Mouse (Mus musculus): Measurements from ENCODE around the gene Ets1.

Ets1 gene

DNA sequence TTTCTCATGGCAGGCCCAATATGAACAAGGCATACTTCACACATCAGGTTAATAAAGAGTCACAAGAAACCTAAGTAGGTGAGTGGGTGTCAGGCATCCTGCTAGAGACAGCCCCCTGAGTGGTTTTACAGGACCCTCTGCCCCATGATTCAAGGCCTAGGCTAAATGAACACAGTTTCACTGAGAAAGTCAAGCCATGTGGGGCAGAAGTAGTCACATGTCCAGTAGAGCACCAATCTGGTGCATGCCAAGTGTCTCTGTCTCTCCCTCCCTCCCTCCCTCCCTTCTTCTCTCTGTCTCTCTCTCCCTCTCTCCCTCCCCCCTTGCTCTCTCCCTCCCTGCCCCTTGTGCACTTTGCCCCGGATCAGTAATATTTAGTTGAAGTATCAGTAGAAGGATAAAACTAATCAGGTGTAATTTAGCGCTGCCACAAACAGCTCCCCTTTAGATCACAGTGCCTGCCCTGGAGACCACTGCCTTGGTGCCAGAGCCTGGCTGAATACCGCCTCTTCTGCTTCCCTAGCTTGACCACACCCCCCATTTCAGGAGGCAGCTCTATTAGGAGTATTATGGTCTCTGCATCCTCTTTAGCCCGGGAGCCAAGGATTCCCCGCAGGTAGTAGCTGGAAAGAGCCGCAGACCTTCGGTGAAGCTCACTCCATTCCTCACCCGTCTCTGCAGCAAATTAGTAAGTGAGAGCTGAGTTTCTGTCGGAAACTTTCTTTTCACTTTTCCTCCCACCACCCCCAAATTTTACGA, at the start of gene Ets1:
TSS of gene Ets1 (plus strand) at position 595 of the 759 bp plus-strand sequence.
- DNase-seq, result no peak

DNA sequence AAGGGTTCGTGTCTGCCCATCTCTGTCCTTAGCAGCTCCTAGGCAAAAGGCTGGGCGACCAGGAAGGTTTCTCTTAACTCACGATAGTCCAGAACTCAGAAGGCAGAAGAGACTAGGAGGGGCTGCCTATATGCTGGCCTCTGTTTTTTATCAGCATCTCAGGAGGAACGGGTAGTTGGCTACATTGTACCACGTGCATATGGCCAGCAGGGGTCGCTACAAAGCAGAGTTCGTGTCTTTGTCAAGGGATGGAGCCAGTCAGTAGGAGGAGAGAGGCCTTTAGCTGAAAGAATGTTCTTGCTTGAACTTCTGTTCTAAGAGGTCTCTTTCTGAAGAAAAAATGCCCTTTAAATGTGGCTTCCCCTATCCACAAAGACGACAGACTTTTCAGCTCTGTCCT, 46.1 kb upstream of the Ets1 start:
- peak; percentile 93 for DNase-seq

DNA sequence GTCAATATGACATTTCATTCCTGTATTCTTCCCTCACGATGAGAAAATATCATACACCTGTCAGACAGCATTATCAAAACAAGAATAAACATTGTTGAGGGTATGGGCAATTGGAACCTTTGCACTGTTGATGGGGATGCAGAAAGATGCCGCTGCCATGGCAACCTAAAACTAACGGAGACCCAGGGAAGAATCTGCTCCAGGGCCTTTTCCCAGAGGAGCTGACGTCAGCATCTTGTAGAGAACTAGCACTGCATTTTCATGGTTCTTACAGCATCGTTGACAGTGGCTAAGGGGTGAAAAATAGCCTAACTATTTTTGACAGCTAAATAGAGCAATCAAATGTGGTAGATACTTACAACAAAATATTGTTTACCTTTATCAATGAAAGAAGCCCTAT, 45.5 kb upstream of the Ets1 start:
- DNase-seq, result no peak

DNA sequence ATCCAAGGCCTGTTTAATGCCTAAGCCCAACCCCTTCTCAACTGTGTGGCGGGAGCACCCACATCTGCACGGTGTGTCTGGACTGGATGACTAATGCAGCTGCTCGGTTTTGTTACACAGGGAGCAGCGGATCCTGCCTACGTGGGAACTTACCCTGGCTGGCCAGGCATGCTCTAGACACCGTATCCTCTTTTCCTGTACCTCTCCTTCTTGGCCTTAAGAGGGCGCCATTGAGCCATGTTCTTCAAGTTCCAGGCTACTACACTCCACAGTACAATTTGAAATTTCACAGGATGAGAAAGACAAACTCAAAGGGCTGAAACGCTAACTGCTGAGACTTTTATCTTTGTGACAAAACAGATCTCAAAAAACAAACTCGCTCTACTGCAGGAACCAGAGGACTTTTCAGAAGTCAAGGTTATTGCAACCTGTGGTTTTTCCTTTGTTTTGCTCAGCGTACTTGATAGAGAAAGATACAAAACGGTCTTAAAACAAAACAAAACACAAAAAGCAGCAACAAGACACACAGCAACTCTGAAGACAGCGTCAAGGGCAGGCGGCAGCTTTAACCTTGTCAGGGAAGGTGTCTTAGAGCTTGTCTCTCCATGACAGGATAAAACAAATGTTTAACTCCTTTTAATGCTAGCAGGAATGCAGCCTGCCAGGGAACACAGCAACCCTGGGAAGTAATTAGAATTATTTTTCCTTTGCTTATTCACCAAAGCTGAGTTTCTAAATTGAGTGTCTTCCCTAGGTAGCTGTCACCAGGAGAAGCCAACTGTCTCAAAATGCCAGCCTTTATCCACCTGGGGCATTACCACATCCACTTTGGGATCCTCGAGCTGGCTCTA, 44.1 kb upstream of the Ets1 start:
- peak; percentile 82 for DNase-seq

DNA sequence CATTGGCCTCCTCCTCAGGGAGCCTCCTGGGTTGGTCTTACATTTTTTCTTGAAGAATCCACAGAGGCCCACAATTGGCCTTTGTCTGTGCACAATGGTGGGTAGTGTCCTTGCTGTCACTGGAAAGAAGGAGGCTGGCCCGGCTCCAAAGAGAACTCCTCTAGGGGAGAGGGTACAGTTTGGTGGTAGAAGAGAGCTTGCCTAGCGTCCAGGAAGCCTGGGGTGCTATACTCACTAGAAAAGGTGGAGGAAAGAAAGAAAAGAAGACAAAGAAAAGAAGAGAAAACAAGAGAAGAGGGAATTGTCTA, 43.5 kb upstream of the Ets1 start:
- DNase-seq, result peak; percentile 45

DNA sequence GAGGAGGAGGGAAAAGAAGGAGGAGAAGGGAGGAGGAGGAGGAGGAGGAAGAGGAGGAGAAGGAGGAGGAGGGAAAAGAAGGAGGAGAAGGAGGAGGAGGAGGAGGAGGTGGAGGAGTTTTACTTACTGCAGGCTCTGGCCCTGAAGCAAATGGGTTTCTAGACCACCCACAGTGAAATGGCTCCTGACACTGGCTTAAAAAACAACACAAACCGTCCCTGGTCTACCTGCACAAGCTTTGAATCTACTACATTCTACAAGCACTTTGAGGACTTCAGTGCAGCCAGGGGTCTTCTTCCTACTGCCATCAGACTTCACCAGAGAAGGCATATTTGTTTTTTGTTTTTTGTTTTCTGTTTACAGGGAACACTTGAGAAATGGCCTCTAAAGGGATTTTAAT, 42.2 kb upstream of the Ets1 start:
- DNase-seq, result no peak

DNA sequence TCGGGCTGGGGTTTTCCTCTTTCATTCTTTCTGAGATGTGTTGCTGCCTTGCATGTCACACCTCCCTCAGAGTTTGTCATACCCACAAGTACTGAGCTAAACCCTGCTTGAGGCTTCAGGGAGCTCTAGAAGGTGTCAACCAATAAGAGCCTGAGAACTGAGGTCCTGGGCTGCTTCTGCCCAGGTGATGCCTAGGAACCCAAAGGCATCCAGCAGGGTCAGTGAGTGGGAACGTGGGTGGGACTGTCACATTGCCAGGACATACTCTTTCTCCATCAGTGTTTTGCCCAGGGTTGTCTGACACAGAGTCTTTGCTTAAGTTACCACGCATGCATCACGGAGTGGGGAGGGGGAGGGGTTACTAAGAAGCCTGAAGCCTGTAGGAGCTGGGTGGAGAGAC, 41.7 kb upstream of the Ets1 start:
- peak; percentile 55 for DNase-seq

DNA sequence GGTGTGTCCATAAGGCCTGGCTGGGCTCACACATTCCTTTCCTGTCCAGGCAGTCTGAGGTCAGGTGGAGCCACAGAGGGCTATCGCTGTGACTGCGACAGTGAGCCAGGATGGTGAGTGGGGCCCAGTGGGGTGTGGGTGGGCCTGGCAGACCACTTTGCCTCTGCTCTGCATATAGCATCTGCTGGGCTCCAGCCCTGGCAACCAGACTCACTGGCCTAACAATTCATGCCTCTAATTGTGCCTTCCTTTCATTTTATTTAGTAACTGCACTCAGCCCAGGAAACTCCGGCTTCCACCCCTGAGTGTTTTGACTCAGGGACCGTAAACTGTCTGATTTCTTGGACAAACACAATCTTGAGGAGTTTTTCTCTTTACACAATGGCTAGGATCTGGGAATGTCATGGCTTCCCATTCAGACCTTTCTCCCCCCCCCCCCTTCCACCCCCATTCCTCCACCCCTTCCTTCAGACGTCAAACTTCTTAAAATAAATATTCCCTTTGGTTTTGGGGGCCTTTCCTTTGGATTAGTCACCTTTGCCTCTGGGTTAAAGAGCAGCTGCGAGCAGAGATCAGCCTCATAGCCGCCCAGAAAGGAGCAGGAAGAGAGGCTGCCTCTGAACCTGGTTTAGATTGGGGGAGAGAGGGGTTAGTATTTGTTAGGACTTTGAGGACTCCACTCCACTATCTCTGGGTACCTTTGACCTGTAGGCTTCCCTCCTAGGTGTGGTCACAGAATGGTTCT, 40.8 kb upstream of the Ets1 start:
- DNase-seq, result no peak

DNA sequence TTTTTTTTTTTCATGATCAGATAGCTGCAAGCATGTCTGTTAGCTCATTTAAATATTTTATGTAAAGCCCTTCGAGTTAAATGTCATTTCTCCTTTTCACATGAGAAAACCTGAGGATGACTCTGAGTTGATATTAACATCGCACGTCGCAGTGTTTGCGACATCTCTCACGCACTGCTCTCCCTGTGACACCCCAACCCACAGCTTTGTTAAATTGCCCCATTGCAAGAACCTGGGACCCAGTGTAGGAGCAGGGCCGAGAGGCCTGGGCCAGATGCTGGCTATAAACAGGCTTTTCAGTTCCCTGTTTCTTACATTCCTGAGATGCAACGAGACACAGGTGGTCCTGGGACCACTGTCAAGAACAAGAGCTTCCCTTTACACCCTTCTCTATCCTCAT, 39.7 kb upstream of the Ets1 start:
- DNase-seq, result no peak

DNA sequence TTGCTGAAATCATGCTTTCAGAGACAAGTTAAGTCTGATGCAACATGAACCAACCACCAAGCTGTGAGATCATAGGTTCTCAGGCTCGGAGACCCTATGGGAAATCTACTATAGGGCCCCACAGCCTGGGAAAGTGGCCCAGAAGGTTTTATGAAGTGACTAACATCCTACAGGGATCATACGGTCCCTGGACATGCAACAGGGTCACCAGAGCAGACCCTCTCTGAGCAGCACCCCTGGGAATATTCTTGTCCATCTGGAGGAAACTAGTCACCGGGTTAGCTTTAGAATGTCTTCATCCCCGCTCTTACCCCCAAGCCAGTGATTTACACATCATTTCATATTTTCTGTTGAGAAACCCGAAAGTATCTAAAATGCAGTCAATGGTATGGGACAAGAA, 34.1 kb upstream of the Ets1 start:
- no peak for DNase-seq

DNA sequence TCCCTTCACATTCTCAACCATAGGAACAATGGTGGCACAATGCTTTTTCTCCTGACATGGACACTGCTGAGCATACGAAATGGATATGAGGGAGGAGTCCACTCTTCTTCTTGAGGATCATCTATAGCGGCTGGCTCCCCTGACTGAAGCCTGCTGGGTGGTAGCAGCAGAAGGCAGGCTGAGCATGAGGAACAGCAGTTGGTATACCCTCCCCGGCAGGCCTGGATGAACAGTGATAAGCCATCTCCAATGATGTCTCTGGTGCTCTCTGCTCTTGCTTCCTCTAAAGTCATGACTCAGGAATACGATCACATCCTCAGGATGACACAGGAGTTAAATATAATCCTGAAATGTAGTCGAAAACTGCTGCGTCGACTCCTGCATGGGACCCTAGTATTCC, 32.9 kb upstream of the Ets1 start:
- DNase-seq, result no peak

DNA sequence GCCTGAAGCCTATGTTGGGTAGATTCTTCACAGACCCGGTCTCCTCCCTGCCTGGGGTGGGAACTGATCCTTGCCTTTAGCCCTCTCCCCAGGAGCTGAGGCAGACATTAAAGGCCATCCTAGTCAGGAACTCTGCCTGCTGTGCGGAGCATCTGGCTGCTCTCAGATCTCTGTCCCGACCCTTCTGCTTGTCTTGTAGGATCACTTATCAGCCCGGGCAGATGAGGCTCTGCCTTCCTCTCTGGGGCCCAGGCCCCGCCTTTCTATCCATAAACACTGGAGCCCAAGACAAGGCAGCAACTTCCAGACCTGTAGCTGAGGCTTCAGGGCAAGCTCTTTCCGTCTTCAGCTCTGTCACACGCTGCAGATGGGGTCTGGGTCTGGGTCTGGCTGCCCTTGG, 28.8 kb upstream of the Ets1 start:
- no peak for DNase-seq

DNA sequence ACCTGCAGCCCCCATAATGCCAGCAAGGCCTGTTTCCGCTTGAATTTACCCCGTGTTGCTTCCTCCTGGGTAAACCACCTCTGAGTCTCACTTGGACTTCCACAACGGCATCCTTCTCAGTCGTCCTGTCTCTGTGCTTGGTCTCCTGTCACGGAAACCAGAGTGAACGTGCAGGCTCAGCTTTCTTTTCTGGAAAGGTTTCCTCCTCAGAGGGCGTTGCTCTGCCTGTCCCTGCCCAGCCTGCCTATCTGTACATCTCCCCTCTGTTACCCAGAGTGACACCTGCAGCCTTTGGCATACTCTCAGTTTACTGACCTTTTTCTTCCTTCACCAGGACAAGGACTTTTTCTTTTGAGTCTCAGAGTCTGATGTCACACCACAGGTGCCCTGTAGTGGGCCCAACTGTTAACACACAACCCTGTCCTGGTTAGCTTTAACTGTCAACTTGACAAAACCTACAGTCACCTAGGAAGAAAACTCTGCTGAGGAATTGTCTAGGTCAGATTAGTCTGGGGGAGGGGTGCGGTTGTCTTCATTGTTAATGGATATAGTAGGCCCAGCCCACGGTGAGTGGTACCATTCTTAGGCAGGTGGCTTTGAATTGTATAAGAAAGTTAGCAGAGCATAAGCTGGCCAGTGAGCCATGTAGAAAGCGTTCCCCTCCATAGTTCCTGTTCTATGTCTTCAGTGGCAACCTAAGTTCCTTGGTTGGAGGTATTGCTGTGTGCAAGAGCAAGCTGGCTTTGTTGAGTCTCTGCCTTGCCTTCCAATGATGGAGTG, 27.0 kb upstream of the Ets1 start:
- DNase-seq, result peak; percentile 72

DNA sequence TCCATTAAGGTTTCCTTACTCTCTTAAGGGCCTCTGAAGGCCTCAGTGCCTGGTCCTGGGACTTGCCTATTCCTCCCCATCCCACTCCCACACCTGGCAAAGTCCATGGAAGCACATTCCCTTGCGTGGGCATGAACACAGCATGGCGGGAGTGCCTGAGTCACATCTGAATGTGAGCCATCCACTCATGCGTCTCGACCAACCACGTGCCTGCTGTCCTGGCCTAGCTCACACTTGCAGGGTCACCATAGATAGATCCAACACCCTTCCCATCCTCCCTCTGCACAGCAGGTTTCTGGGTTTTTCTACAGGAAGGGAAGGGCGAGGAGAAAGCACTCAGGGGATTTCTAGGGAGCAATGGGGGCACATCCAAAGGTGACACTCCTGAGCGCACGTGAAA, 25.8 kb upstream of the Ets1 start:
- no peak for DNase-seq

DNA sequence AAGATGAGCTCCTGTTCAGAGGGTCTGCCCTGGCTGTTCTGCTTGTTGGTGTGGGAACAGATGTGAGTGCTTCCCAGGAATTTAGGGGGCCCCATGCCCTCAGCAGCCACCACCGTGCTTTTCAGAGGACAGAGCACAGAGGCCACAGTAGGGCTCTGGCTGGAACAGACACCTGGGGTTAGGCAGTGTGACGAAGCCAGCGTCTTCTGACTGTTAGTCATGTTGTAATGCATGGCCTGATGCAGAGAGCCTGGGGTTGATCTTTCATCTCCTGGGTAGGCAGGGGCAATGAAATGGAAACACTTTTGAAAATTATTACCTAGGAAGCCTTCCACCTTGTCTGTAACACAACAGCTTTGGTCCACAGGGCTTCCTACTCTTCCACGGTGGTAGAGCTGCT, 25.4 kb upstream of the Ets1 start:
- DNase-seq, result peak; percentile 55

DNA sequence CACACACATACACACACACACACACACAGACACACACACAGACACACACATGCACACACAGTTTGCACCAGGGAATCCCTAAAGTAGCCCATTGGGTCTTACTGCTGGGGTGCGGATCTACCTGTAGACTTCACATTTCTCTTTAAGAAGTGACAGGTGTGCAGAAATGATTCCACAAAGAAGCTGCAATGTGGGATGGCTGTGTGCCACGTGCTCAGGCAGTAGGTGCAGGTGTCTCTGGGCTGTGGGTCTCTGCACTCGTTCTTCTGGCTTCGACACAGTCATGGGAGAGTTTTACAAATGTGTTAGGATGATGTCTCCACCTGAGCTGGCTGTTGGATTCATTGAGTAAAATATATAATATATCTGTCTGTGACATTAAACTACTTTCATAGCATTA, 24.7 kb upstream of the Ets1 start:
- peak; percentile 71 for DNase-seq

DNA sequence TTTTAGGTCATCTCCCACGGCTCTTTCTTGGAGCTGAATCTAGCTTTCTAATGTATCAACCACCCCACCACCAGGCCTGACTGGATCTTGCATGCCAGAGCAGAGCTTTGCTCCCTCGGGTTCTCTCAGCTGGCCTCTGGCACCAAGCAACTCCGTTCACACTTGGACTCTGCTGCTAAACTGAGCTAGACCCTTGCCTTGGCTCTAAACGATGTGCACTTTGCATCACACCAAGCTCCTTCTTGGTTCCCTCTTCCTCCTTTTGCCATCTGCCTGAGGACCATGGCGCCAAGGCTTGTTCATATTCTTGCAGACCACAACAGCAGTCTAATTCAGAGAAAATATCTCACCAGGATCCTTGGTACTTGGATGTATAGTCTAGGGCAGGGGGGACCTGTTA, 23.6 kb upstream of the Ets1 start:
- DNase-seq, result peak; percentile 42

DNA sequence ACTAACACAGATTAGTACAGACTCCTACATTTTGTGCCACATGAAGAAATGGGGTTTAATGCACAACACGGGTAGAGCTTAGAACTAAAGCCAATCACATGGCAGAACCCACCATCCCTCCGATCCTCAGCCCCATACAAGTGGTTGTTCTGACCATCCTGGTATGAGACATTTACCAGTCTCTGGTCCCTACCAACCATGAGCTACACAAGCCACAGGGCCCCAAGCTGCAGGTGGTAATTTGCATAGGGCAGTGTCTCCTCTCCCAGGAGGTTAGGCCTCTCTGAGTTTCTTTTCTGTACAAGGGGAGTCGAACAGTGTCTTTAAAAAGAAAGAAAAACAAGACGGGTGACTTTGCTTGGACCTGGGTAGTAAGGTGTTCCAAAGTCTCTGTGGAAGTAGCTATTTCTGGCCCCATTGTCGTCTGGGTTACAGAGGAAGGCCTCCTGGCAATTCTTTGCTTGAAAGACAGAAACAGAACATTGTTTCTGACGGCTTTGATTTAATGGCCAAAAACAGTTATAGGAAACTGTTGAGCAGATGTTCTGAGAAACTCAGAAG, 23.1 kb upstream of the Ets1 start:
- DNase-seq, result peak; percentile 72

DNA sequence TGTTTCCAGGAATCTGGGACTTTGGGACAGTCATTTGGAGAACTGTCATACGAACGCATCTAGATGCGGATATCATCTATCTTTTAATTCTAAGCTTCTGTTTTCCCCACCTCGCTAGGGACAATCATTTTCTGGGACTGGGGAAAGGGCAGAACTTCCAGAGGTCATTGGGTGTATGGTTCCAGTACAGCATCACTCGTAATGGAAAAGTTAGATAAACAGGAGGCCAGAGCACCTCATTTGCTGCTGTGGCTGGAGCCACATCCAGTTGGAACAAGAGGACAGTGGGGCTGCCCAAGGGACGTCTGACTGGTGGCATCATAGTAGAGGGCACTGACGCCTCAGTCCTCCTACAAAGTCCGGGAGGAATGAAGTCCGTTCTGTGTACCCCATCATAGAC, 21.8 kb upstream of the Ets1 start:
- no peak for DNase-seq

DNA sequence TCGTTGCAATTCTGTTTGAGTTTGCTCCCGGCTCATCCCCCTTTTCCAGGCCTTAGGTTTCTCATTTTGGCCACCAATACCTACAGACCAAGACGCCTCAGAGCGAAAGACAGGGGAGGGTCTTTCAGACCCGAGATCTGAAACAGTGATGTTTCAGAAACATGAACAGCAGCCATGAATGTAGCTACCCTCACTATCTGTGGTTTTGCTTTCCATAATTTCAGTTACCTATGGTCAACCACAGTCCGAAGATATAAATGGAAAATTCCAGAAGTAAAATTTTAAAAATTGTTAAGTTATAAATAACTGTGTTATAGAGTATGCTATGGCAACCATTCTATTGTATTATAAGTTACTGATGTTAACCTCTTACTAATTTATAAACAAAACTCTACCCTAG, 20.6 kb upstream of the Ets1 start:
- DNase-seq, result no peak

DNA sequence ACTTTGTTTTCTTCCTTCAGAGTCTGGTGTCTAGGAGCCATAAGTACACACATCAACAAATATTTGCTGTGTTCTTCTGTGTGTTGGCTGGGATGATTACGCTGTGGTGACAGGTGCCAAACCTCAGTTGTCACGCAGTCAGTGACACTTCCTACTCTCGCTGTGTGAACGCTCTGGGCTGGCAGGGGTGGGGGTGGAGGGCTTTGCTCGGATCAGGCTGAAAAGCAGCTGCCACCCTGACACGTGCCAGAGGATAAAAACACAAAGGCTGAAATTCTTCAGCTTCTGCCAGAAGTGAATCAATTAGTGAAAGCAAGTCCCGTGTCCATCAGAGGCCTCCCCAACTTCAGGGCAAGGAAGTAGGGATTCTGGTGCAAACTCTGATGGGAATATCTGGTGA, 20.0 kb upstream of the Ets1 start:
- DNase-seq, result peak; percentile 80

DNA sequence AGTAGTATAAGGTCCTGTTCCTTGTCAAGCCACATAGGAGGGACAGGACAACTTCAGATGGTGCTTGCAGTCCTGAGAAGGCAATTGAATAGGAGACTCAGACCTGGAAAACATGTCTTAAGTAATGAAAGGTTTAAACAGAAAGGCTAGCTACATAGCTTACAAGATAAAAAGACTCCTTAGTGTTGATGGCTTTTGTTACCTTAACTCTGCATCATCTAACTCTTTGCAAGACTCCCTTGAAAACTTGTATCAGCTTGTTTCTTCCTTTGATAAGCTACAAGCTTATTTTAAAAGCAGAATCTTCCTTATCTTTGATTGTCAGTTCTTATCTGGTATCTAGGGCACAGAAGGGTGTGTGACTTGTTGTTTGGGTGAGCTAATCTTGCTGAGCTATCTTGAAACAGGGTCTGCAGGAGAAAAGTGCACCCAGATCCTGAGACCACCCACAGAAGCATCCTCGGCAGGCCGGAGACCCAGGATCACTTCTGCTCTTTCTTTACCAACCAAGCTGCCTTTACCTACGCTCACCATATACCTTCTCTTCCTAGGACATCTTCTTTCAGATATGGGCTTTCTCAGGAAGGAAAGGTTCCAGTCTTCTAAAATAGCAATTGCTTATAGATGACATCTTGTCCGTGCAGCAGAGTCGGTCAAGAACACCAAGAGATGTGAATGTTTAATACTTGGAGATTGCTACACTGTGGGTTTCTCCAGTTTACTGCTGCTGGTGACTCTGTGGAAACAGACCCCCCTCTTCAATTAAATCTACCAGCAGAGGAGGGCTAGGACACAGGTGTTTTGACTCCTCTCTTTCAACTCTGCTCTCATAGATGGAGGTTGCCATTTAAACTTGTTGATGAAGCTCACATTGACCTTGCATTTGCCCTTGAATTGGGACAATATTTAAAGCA, 19.2 kb upstream of the Ets1 start:
- peak; percentile 42 for DNase-seq
